Mouse (Mus musculus) ES-E14 (cell line): Measurements from ENCODE around the gene Oxsr1. TPM values are rescaled to one million over a fixed set of nuclear protein-coding genes. Genes with fewer than 3 reads are reported as not detected.
"Not testable (repeated sequence)": the region's sequence is repeated elsewhere in the genome, so short reads cannot be mapped to it uniquely, and the experiment has no call there.

Source experiments
- DNase-seq: peaks from one replicate; pipeline ENCODE4 v3.0.0-alpha.2; 2013; ENCODE audit warnings: low read depth, low spot score
- H3K27ac ChIP-seq: 2 replicates; pipeline ENCODE4 v1.5.1; 2012; ENCODE audit warnings: low read depth, mild to moderate bottlenecking, low read length, moderate library complexity, mixed read lengths; ENCODE audit not compliant: poor library complexity, insufficient read depth, severe bottlenecking
- H3K36me3 ChIP-seq: 2 replicates; pipeline ENCODE4 v1.6.1; 2012; ENCODE audit warnings: mild to moderate bottlenecking, low read length, moderate library complexity, mixed read lengths; ENCODE audit not compliant: control insufficient read depth, poor library complexity, insufficient read depth, severe bottlenecking
- H3K4me1 ChIP-seq, 2 experiments: fragments of 150-350 bp in 1 of 2; sonication (generic) in 1 of 2; 2 replicates each; pipeline ENCODE4 v1.6.1; 2012; ENCODE audit warnings: low read length in 2 of 2, mild to moderate bottlenecking in 1 of 2, mixed read lengths in 1 of 2; ENCODE audit not compliant: control insufficient read depth in 2 of 2, insufficient read depth in 2 of 2, poor library complexity in 1 of 2
- H3K4me3 ChIP-seq, 2 experiments: fragments of 150-350 bp in 1 of 2; sonication (generic) in 1 of 2; 2 replicates each; pipeline ENCODE4 v1.5.1; 2012; ENCODE audit warnings: low read length in 2 of 2, low read depth in 1 of 2, mild to moderate bottlenecking in 1 of 2, mixed read lengths in 1 of 2; ENCODE audit not compliant: insufficient read depth in 1 of 2, poor library complexity in 1 of 2, severe bottlenecking in 1 of 2
- H3K9ac ChIP-seq: 2 replicates; pipeline ENCODE4 v1.6.1; 2012; ENCODE audit warnings: low read depth, mild to moderate bottlenecking, low read length, mixed read lengths; ENCODE audit not compliant: poor library complexity, insufficient read depth, severe bottlenecking
- H3K9me3 ChIP-seq: fragments of 150-350 bp; sonication (generic); 2 replicates; pipeline ENCODE4 v1.6.1; 2012; ENCODE audit warnings: low read depth, mild to moderate bottlenecking, low read length; ENCODE audit not compliant: control insufficient read depth, insufficient read depth
- CHD2 ChIP-seq: IDR thresholded peaks from 2 replicates; pipeline ENCODE4 v1.6.1; 2014; ENCODE audit warnings: mild to moderate bottlenecking, low read depth, low read length, inconsistent platforms
- HCFC1 ChIP-seq: IDR thresholded peaks from 2 replicates; pipeline ENCODE4 v1.6.1; 2012; ENCODE audit warnings: low read length, inconsistent platforms, borderline replicate concordance; ENCODE audit not compliant: insufficient read depth
- MAFK ChIP-seq: IDR thresholded peaks from 2 replicates; pipeline ENCODE4 v1.6.1; 2014; ENCODE audit warnings: mild to moderate bottlenecking, low read depth, low read length, inconsistent platforms; ENCODE audit not compliant: insufficient read depth
- ZC3H11A ChIP-seq: IDR thresholded peaks from 2 replicates; pipeline ENCODE4 v1.6.1; 2012; ENCODE audit warnings: low read depth, mild to moderate bottlenecking, inconsistent platforms, low read length, borderline replicate concordance
- ZNF384 ChIP-seq: IDR thresholded peaks from 2 replicates; pipeline ENCODE4 v1.6.1; 2012; ENCODE audit warnings: low read depth, low read length, inconsistent platforms
- in situ Hi-C, 2 experiments: fragments of 600-800 bp; cut with MboI; formaldehyde crosslinking; loops; one replicate each; pipeline ENCODE4 v1.15.1; 2025; ENCODE audit warnings: low sequenced_read_pairs in 2 of 2, inconsistent platforms in 1 of 2; ENCODE audit not compliant: unreplicated experiment in 2 of 2
- total RNA-seq: library from RNA; depleted of rRNA; stranded (reverse); fragments of 300-350 nt; gene quantifications from 2 replicates; pipeline ENCODE4 v1.2.3, GENCODE M21; 2012; rRNA removed

Gene Oxsr1
- total RNA-seq: 52.1 and 53.1 TPM in 2 replicates

- DNase-seq: peak; percentile 99
- H3K9ac ChIP-seq: peak within 1 kb of the TSS; percentile 89
- H3K4me1 ChIP-seq: peaks cover 4 to 5% of the 10 kb centered on the region in 2 experiments; a peak in 2 of 4 replicates
- peak within 1 kb of the TSS; percentile 78 to 90 for H3K4me3 ChIP-seq
- TF ChIP-seq CHD2 (peak; percentile 89), HCFC1 (peak; percentile 88), ZC3H11A (no peak), MAFK (no peak), ZNF384 (peak; percentile 98)
- H3K27ac ChIP-seq: peak within 1 kb of the TSS; percentile 93
- no peaks in the 10 kb centered on the region for H3K36me3 ChIP-seq
- H3K9me3 ChIP-seq: no peaks in the 10 kb centered on the region
- in situ Hi-C loops: no loop called here
These were observed at the start of gene Oxsr1 for GRCm38 (mm10) chr9:119322289-119323259. Oxsr1 (minus strand) TSS chr9:119322427.

- H3K36me3 ChIP-seq: peaks cover 18% of the 10 kb centered on the region
- in situ Hi-C loops: no loop called here
These were observed 49.0 kb upstream of the Oxsr1 start for GRCm38 (mm10) chr9:119371251-119371650.

GRCm38 (mm10) chr9:119370770-119371169 is 48.5 kb upstream of the Oxsr1 start:
- not testable (repeated sequence) for H3K4me3 ChIP-seq, H3K9ac ChIP-seq

More at GRCm38 (mm10) chr9:119371251-119371650, 49.0 kb upstream of the Oxsr1 start:
- H3K9me3 ChIP-seq: no peaks in the 10 kb centered on the region
- H3K27ac ChIP-seq: no peak overlapping the region
- H3K4me1 ChIP-seq: peaks cover 0 to 13% of the 10 kb centered on the region in 2 experiments; a peak in 2 of 4 replicates
- H3K4me3 ChIP-seq: no peak overlapping the region
- no peak overlapping the region for H3K9ac ChIP-seq
- TF ChIP-seq ZNF384: no peak
- TF ChIP-seq MAFK: no peak
- TF ChIP-seq ZC3H11A: no peak
- no peak for TF ChIP-seq HCFC1
- no peak for TF ChIP-seq CHD2
- no peak for DNase-seq

GRCm38 (mm10) chr9:119368367-119368766 is 46.1 kb upstream of the Oxsr1 start:
- no peaks in the 10 kb centered on the region for H3K4me1 ChIP-seq
- no peak overlapping the region for H3K4me3 ChIP-seq
- in situ Hi-C loops: no loop called here
- no peak overlapping the region for H3K9ac ChIP-seq
- DNase-seq: no peak
- no peaks in the 10 kb centered on the region for H3K9me3 ChIP-seq
- H3K27ac ChIP-seq: no peak overlapping the region
- TF ChIP-seq ZC3H11A: no peak
- TF ChIP-seq ZNF384: no peak
- no peak for TF ChIP-seq CHD2
- TF ChIP-seq HCFC1: no peak
- no peak for TF ChIP-seq MAFK
- H3K36me3 ChIP-seq: peaks cover 16% of the 10 kb centered on the region

More at GRCm38 (mm10) chr9:119370770-119371169, 48.5 kb upstream of the Oxsr1 start:
- in situ Hi-C loops, H3K27ac ChIP-seq, H3K9me3 ChIP-seq, DNase-seq: not testable (repeated sequence)
- peaks cover 0 to 12% of the 10 kb centered on the region in 2 experiments; a peak in 2 of 4 replicates for H3K4me1 ChIP-seq
- H3K36me3 ChIP-seq: peaks cover 18% of the 10 kb centered on the region
